Mouse (Mus musculus) cortical plate, adult 2 months (tissue): ENCODE data around the gene C1qb.

ENCODE experiments used
- CTCF ChIP-seq: fragments of 200-500 bp; IDR thresholded peaks from 2 replicates; pipeline ENCODE4 v1.5.1; 2011; ENCODE audit warnings: mild to moderate bottlenecking, control low read depth, low read length; ENCODE audit not compliant: insufficient read depth; ENCODE audit errors: extremely low read depth
- POLR2A ChIP-seq: fragments of 200-500 bp; IDR thresholded peaks from 2 replicates; pipeline ENCODE4 v1.6.1; 2011; ENCODE audit warnings: mild to moderate bottlenecking, low read length, control low read depth; ENCODE audit not compliant: insufficient read depth; ENCODE audit errors: extremely low read depth

GRCm38 (mm10) chr4:136928928-136929327 lies 42.9 kb upstream of the C1qb start:
- TF ChIP-seq POLR2A: no peak
- TF ChIP-seq CTCF: peak; percentile 50
